Mouse (Mus musculus) lung, postnatal 10 days (tissue): ENCODE data around the gene Alpk3.
A peak's percentile ranks its signal among the peaks of the same experiment; 100 is the strongest.

Experiments
- DNase-seq: peaks from one replicate; pipeline ENCODE4 v3.0.0; 2021

Gene Alpk3

GRCm38 (mm10) chr7:81075299-81075698 lies 17.9 kb downstream of the Alpk3 start:
- peak; percentile 54 for DNase-seq

- no peak for DNase-seq
These were observed 18.3 kb downstream of the Alpk3 start for GRCm38 (mm10) chr7:81075732-81076131.

- no peak for DNase-seq
These were observed 19.6 kb downstream of the Alpk3 start for GRCm38 (mm10) chr7:81077009-81077408.

- DNase-seq = no peak
These were observed 21.3 kb downstream of the Alpk3 start for GRCm38 (mm10) chr7:81078740-81079139.

- DNase-seq = no peak
These were observed 36.1 kb downstream of the Alpk3 start for GRCm38 (mm10) chr7:81093420-81093965.

- no peak for DNase-seq
These were observed 36.8 kb downstream of the Alpk3 start for GRCm38 (mm10) chr7:81094104-81094757.

- DNase-seq = no peak
These were observed 42.9 kb downstream of the Alpk3 start for GRCm38 (mm10) chr7:81100341-81100740.

GRCm38 (mm10) chr7:81102854-81103253 lies 45.5 kb downstream of the Alpk3 start:
- no peak for DNase-seq

GRCm38 (mm10) chr7:81105525-81105924 lies 48.1 kb downstream of the Alpk3 start:
- DNase-seq = peak; percentile 15

GRCm38 (mm10) chr7:81108226-81108625 lies 50.8 kb downstream of the Alpk3 start:
- no peak for DNase-seq

- DNase-seq = peak; percentile 86
These were observed 52.6 kb downstream of the Alpk3 start for GRCm38 (mm10) chr7:81109717-81110651.

GRCm38 (mm10) chr7:81110791-81111190 lies 53.4 kb downstream of the Alpk3 start:
- no peak for DNase-seq

- DNase-seq = no peak
These were observed 54.3 kb downstream of the Alpk3 start for GRCm38 (mm10) chr7:81111729-81112128.

GRCm38 (mm10) chr7:81112686-81113360 lies 55.4 kb downstream of the Alpk3 start:
- DNase-seq = peak; percentile 72

- no peak for DNase-seq
These were observed 57.2 kb downstream of the Alpk3 start, which contains the start of gene Slc28a1 for GRCm38 (mm10) chr7:81114555-81114954. Slc28a1 (plus strand) TSS chr7:81114799.

- DNase-seq = no peak
These were observed 63.7 kb downstream of the Alpk3 start for GRCm38 (mm10) chr7:81121099-81121498.

GRCm38 (mm10) chr7:81122808-81123207 lies 65.4 kb downstream of the Alpk3 start:
- no peak for DNase-seq

- DNase-seq = no peak
These were observed 66.2 kb downstream of the Alpk3 start for GRCm38 (mm10) chr7:81123553-81123952.

- no peak for DNase-seq
These were observed 67.4 kb downstream of the Alpk3 start for GRCm38 (mm10) chr7:81124773-81125172.

- DNase-seq = no peak
These were observed 68.1 kb downstream of the Alpk3 start for GRCm38 (mm10) chr7:81125215-81126175.

- peak; percentile 57 for DNase-seq
These were observed 74.5 kb downstream of the Alpk3 start for GRCm38 (mm10) chr7:81131864-81132263.

- DNase-seq = peak; percentile 50
These were observed 75.5 kb downstream of the Alpk3 start for GRCm38 (mm10) chr7:81132851-81133279.
